In genomic region chr17:48552532-48552915, GRCm38 (mm10) we compare ENCODE assay signal across 24 mouse cellular contexts.
DNase-seq lines count a peak whose midpoint lies in the region; TF ChIP-seq lines count a peak whose summit lies in the region.
"Had no signal": no experiment of that assay in that cellular context is flagged by ENCODE, and none has a peak within 500 bp of the region (broad histone marks: within the 10 kb centered on the region; RNA-seq: fewer than 3 reads in every experiment).

No protein-coding gene starts in this region.

- 15% methylated on average over 3 of the region's 3 CpGs for WGBS in cerebellum, adult 2 months
- 96% methylated on average over 3 of the region's 3 CpGs for WGBS in thymus, adult 2 months

- DNase-seq in layer of hippocampus, adult 2 months (ENCODE audit: low spot score in 2 of 2): no peak
- DNase-seq in layer of hippocampus, adult 9-10 months (ENCODE audit: low spot score): no peak
- DNase-seq in cerebellum, adult 2 months: peak; percentile 52 to 76
- DNase-seq in cerebellum, postnatal 10 days: peak; percentile 38 to 46
- peak; percentile 27 to 40 for DNase-seq in cerebellum, postnatal 36 days
- no peak for DNase-seq in thymus, adult 2 months
- DNase-seq in kidney, adult 9 months: no peak
- DNase-seq in adipocyte (ENCODE audit: low spot score): no peak
- DNase-seq: adrenal gland, postnatal 10 days; embryo, embryonic 11 days; gastrocnemius, adult 2 months; gastrocnemius, postnatal 14 days; heart, adult 11 months; heart, postnatal 36 days; kidney, adult 11 months; kidney, adult 8-10 months had no signal

- TF ChIP-seq CTCF in layer of hippocampus, adult 2 months (conservative IDR thresholded peaks at IDR 0.05): no peak
- no peak for TF ChIP-seq CTCF in cerebellum, adult 2 months (IDR thresholded peaks at IDR 0.05; ENCODE audit: borderline replicate concordance, insufficient read depth, low read depth, low read length)
- TF ChIP-seq CTCF in thymus, adult 2 months (IDR thresholded peaks at IDR 0.05; ENCODE audit: borderline replicate concordance, control insufficient read depth, extremely low read depth, insufficient read depth, low read length, poor library complexity): no peak

- TF ChIP-seq POLR2A in cerebellum, adult 2 months (IDR thresholded peaks at IDR 0.05; ENCODE audit: borderline replicate concordance, insufficient read depth, low read length): no peak
- no peak for TF ChIP-seq POLR2A in thymus, adult 2 months (IDR thresholded peaks at IDR 0.05; ENCODE audit: control insufficient read depth, extremely low read depth, insufficient read depth, low read length, poor library complexity)

- no peaks in the 10 kb centered on the region for H3K27me3 ChIP-seq in cerebellum, adult 2 months (ENCODE audit: control insufficient read depth, insufficient read depth, low read length)
- no peaks in the 10 kb centered on the region for H3K27me3 ChIP-seq in thymus, adult 2 months (ENCODE audit: control insufficient read depth, insufficient read depth, low read length)
- H3K27me3 ChIP-seq: embryonic facial prominence, embryonic 13.5 days; forebrain, embryonic 12.5 days; forebrain, embryonic 15.5 days; hindbrain, embryonic 13.5 days; intestine, embryonic 15.5 days had no signal

- H3K4me1 ChIP-seq in cerebellum, adult 2 months (ENCODE audit: control insufficient read depth, insufficient read depth, low read length): peaks cover 24% of the 10 kb centered on the region; the same call in 1 of the 2 replicates
- H3K4me1 ChIP-seq in thymus, adult 2 months (replicated peaks; ENCODE audit: control insufficient read depth, insufficient read depth, low read length): no peaks in the 10 kb centered on the region
- H3K4me1 ChIP-seq: embryonic facial prominence, embryonic 13.5 days; forebrain, embryonic 12.5 days; forebrain, embryonic 15.5 days; hindbrain, embryonic 10.5 days; hindbrain, embryonic 13.5 days had no signal

- H3K36me3 ChIP-seq in thymus, adult 2 months (ENCODE audit: control insufficient read depth, insufficient read depth, low read length): no peaks in the 10 kb centered on the region
- H3K36me3 ChIP-seq: embryonic facial prominence, embryonic 10.5 days; embryonic facial prominence, embryonic 13.5 days; forebrain, embryonic 12.5 days; forebrain, embryonic 15.5 days; hindbrain, embryonic 10.5 days; hindbrain, embryonic 13.5 days; intestine, embryonic 15.5 days had no signal

- no peak overlapping the region for H3K4me3 ChIP-seq in layer of hippocampus, adult 2 months
- no peak overlapping the region for H3K4me3 ChIP-seq in cerebellum, adult 2 months (replicated peaks; ENCODE audit: insufficient read depth, low read depth, low read length)
- no peak overlapping the region for H3K4me3 ChIP-seq in thymus, adult 2 months (ENCODE audit: control insufficient read depth, insufficient read depth, low read length)
- H3K4me3 ChIP-seq: embryonic facial prominence, embryonic 10.5 days; embryonic facial prominence, embryonic 13.5 days; erythroblast, embryonic 14.5 days; forebrain, embryonic 12.5 days; forebrain, embryonic 15.5 days; gastrocnemius, adult 2 months; hindbrain, embryonic 10.5 days; hindbrain, embryonic 13.5 days; intestine, embryonic 15.5 days had no signal

- peak overlapping the region; percentile 92 for H3K27ac ChIP-seq in layer of hippocampus, adult 2 months
- peak overlapping the region; percentile 98 for H3K27ac ChIP-seq in cerebellum, adult 2 months (ENCODE audit: insufficient read depth, low read length)
- H3K27ac ChIP-seq in thymus, adult 2 months (ENCODE audit: control insufficient read depth, insufficient read depth, low read length): no peak overlapping the region
- H3K27ac ChIP-seq: embryonic facial prominence, embryonic 10.5 days; embryonic facial prominence, embryonic 13.5 days; forebrain, embryonic 12.5 days; forebrain, embryonic 15.5 days; gastrocnemius, adult 2 months; hindbrain, embryonic 10.5 days; hindbrain, embryonic 13.5 days; intestine, embryonic 15.5 days had no signal

Comparison
In these comparisons a context has a peak if more than half of its experiments do, and no peak if none do; other contexts are left out.
1. DNase-seq: peak in cerebellum, adult 2 months (2 of 2), cerebellum, postnatal 10 days (2 of 2) and cerebellum, postnatal 36 days (2 of 2); none in layer of hippocampus, adult 2 months (0 of 2), layer of hippocampus, adult 9-10 months (single experiment), thymus, adult 2 months (single experiment), kidney, adult 9 months (single experiment) and adipocyte (single experiment).